Mouse (Mus musculus) liver, postnatal 0 days (tissue): Measurements from ENCODE around the gene Rarres1.

ENCODE experiments used
- CTCF ChIP-seq: sonication (generic); IDR thresholded peaks from 2 replicates; pipeline ENCODE4 v1.5.1; 2016; ENCODE audit warnings: antibody characterized with exemption, low read depth
- EP300 ChIP-seq: IDR thresholded peaks from 2 replicates; pipeline ENCODE4 v1.6.1; 2016; ENCODE audit warnings: antibody characterized with exemption, low read depth, mild to moderate bottlenecking

DNA sequence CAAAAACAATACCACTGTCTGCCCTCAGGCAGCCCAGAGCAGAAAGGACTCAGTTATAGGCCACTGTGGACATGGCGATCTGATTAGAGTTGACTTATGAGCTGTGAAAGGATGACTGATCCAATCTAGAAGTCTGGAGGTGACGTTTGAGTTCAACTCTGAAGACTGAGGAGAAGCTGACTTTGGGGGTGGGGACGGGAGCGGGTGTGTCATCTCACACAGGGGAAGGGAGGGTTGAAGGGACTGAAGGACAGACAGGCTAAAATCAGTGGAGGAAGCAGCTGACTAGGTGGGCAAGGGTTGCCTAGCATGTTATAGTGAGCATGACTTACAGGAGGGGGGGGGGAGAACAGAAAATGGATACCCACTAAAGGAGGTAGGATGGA is 15.9 kb downstream of the Rarres1 start:
- TF ChIP-seq CTCF = no peak
- TF ChIP-seq EP300 = no peak
